Mouse (Mus musculus): Measurements from ENCODE around the gene Cast. TPM values are rescaled to one million over a fixed set of nuclear protein-coding genes. Genes with fewer than 3 reads are reported as not detected.

Gene Cast
- 54.0 and 63.1 TPM in 2 replicates for polyA plus RNA-seq (2014; fragmentation: Nextera tagmentation; extraction: Ambion mirVana)

- Histone ChIP-seq H3K4me1 (ENCODE audit: control insufficient read depth, insufficient read depth, low read length) (no peaks in the 10 kb centered on the region), H3K4me2 (peak within 1 kb of the TSS; percentile 87), H3K4me3 (ENCODE audit: low read depth, low read length) (peak within 1 kb of the TSS; percentile 84), H3K27ac (ENCODE audit: low read depth, low read length) (peak within 1 kb of the TSS; percentile 65), H3K9me3 (replicated peaks; ENCODE audit: control insufficient read depth, low read length) (no peaks in the 10 kb centered on the region), H3K36me3 (ENCODE audit: control insufficient read depth, insufficient read depth, low read length) (no peaks in the 10 kb centered on the region), H3K9ac (ENCODE audit: low read depth, low read length) (peak within 1 kb of the TSS; percentile 89), H3K27me3 (ENCODE audit: control insufficient read depth, insufficient read depth, low read length) (no peaks in the 10 kb centered on the region)
- 2% methylated on average over 34 of the region's 36 CpGs for WGBS (ENCODE audit: insufficient replicate concordance)
- ATAC-seq (replicated peaks; ENCODE audit: insufficient number of reproducible peaks, low FRiP score, low TSS enrichment): peak; percentile 88
Observed at GRCm38 (mm10) chr13:74808152-74808929, at the start of gene Cast. Gene Cast (minus strand): TSS chr13:74808810.

GRCm38 (mm10) chr13:74854338-74855047 lies 45.9 kb upstream of the Cast start:
- H3K4me1 ChIP-seq (ENCODE audit: control insufficient read depth, insufficient read depth, low read length): no peaks in the 10 kb centered on the region
- ATAC-seq (replicated peaks; ENCODE audit: insufficient number of reproducible peaks, low FRiP score, low TSS enrichment): no peak; the same call in 1 of the 2 replicates
- H3K4me2 ChIP-seq: no peak overlapping the region
- H3K9me3 ChIP-seq (replicated peaks; ENCODE audit: control insufficient read depth, low read length): no peaks in the 10 kb centered on the region
- no peaks in the 10 kb centered on the region for H3K36me3 ChIP-seq (ENCODE audit: control insufficient read depth, insufficient read depth, low read length)
- WGBS (ENCODE audit: insufficient replicate concordance): 6% methylated on average over 3 of the region's 3 CpGs
- no peak overlapping the region for H3K27ac ChIP-seq (ENCODE audit: low read depth, low read length)
- H3K9ac ChIP-seq (ENCODE audit: low read depth, low read length): no peak overlapping the region
- no peaks in the 10 kb centered on the region for H3K27me3 ChIP-seq (ENCODE audit: control insufficient read depth, insufficient read depth, low read length)
- H3K4me3 ChIP-seq (ENCODE audit: low read depth, low read length): no peak overlapping the region

- Histone ChIP-seq H3K27me3 (ENCODE audit: control insufficient read depth, insufficient read depth, low read length) (no peaks in the 10 kb centered on the region), H3K4me2 (no peak overlapping the region), H3K9ac (ENCODE audit: low read depth, low read length) (no peak overlapping the region), H3K27ac (ENCODE audit: low read depth, low read length) (no peak overlapping the region), H3K36me3 (ENCODE audit: control insufficient read depth, insufficient read depth, low read length) (no peaks in the 10 kb centered on the region), H3K4me1 (ENCODE audit: control insufficient read depth, insufficient read depth, low read length) (no peaks in the 10 kb centered on the region), H3K9me3 (replicated peaks; ENCODE audit: control insufficient read depth, low read length) (no peaks in the 10 kb centered on the region), H3K4me3 (ENCODE audit: low read depth, low read length) (no peak overlapping the region)
- WGBS (ENCODE audit: insufficient replicate concordance): 88% methylated on average over 2 of the region's 2 CpGs
- no peak for ATAC-seq (replicated peaks; ENCODE audit: insufficient number of reproducible peaks, low FRiP score, low TSS enrichment)
Observed at GRCm38 (mm10) chr13:74850823-74851222, 42.2 kb upstream of the Cast start.

- Histone ChIP-seq H3K36me3 (ENCODE audit: control insufficient read depth, insufficient read depth, low read length) (no peaks in the 10 kb centered on the region), H3K9me3 (replicated peaks; ENCODE audit: control insufficient read depth, low read length) (no peaks in the 10 kb centered on the region), H3K9ac (ENCODE audit: low read depth, low read length) (no peak overlapping the region), H3K4me1 (ENCODE audit: control insufficient read depth, insufficient read depth, low read length) (no peaks in the 10 kb centered on the region), H3K27me3 (ENCODE audit: control insufficient read depth, insufficient read depth, low read length) (no peaks in the 10 kb centered on the region), H3K27ac (ENCODE audit: low read depth, low read length) (no peak overlapping the region), H3K4me2 (no peak overlapping the region), H3K4me3 (ENCODE audit: low read depth, low read length) (no peak overlapping the region)
- 79% methylated on average over 1 of the region's 1 CpGs for WGBS (ENCODE audit: insufficient replicate concordance)
- no peak for ATAC-seq (replicated peaks; ENCODE audit: insufficient number of reproducible peaks, low FRiP score, low TSS enrichment)
Observed at GRCm38 (mm10) chr13:74845886-74846285, 37.3 kb upstream of the Cast start.

- no peaks in the 10 kb centered on the region for H3K27me3 ChIP-seq (ENCODE audit: control insufficient read depth, insufficient read depth, low read length)
- H3K9ac ChIP-seq (ENCODE audit: low read depth, low read length): no peak overlapping the region
- no peak overlapping the region for H3K4me3 ChIP-seq (ENCODE audit: low read depth, low read length)
- no peak for ATAC-seq (replicated peaks; ENCODE audit: insufficient number of reproducible peaks, low FRiP score, low TSS enrichment)
- no peaks in the 10 kb centered on the region for H3K9me3 ChIP-seq (replicated peaks; ENCODE audit: control insufficient read depth, low read length)
- no peaks in the 10 kb centered on the region for H3K36me3 ChIP-seq (ENCODE audit: control insufficient read depth, insufficient read depth, low read length)
- no peak overlapping the region for H3K4me2 ChIP-seq
- H3K4me1 ChIP-seq (ENCODE audit: control insufficient read depth, insufficient read depth, low read length): no peaks in the 10 kb centered on the region
- WGBS (ENCODE audit: insufficient replicate concordance): 74% methylated on average over 1 of the region's 1 CpGs
- H3K27ac ChIP-seq (ENCODE audit: low read depth, low read length): no peak overlapping the region
Observed at GRCm38 (mm10) chr13:74834543-74834942, 25.9 kb upstream of the Cast start.

- WGBS (ENCODE audit: insufficient replicate concordance): 71% methylated on average over 3 of the region's 3 CpGs
- no peaks in the 10 kb centered on the region for H3K27me3 ChIP-seq (ENCODE audit: control insufficient read depth, insufficient read depth, low read length)
- no peak overlapping the region for H3K9ac ChIP-seq (ENCODE audit: low read depth, low read length)
- no peak overlapping the region for H3K27ac ChIP-seq (ENCODE audit: low read depth, low read length)
- no peaks in the 10 kb centered on the region for H3K36me3 ChIP-seq (ENCODE audit: control insufficient read depth, insufficient read depth, low read length)
- H3K9me3 ChIP-seq (replicated peaks; ENCODE audit: control insufficient read depth, low read length): no peaks in the 10 kb centered on the region
- H3K4me3 ChIP-seq (ENCODE audit: low read depth, low read length): no peak overlapping the region
- H3K4me2 ChIP-seq: no peak overlapping the region
- no peaks in the 10 kb centered on the region for H3K4me1 ChIP-seq (ENCODE audit: control insufficient read depth, insufficient read depth, low read length)
- ATAC-seq (replicated peaks; ENCODE audit: insufficient number of reproducible peaks, low FRiP score, low TSS enrichment): no peak
Observed at GRCm38 (mm10) chr13:74822095-74822494, 13.5 kb upstream of the Cast start.

GRCm38 (mm10) chr13:74815753-74816152 lies 7.1 kb upstream of the Cast start:
- Histone ChIP-seq H3K4me1 (ENCODE audit: control insufficient read depth, insufficient read depth, low read length) (no peaks in the 10 kb centered on the region), H3K27ac (ENCODE audit: low read depth, low read length) (no peak overlapping the region), H3K9me3 (replicated peaks; ENCODE audit: control insufficient read depth, low read length) (no peaks in the 10 kb centered on the region), H3K9ac (ENCODE audit: low read depth, low read length) (no peak overlapping the region), H3K27me3 (ENCODE audit: control insufficient read depth, insufficient read depth, low read length) (no peaks in the 10 kb centered on the region), H3K4me3 (ENCODE audit: low read depth, low read length) (no peak overlapping the region), H3K4me2 (no peak overlapping the region), H3K36me3 (ENCODE audit: control insufficient read depth, insufficient read depth, low read length) (no peaks in the 10 kb centered on the region)
- WGBS (ENCODE audit: insufficient replicate concordance): 83% methylated on average over 1 of the region's 1 CpGs
- no peak for ATAC-seq (replicated peaks; ENCODE audit: insufficient number of reproducible peaks, low FRiP score, low TSS enrichment)

- Histone ChIP-seq H3K27ac (ENCODE audit: low read depth, low read length) (peak overlapping the region; percentile 65; the same call in 1 of the 2 replicates), H3K9ac (ENCODE audit: low read depth, low read length) (peak overlapping the region; percentile 89), H3K36me3 (ENCODE audit: control insufficient read depth, insufficient read depth, low read length) (no peaks in the 10 kb centered on the region), H3K4me1 (ENCODE audit: control insufficient read depth, insufficient read depth, low read length) (no peaks in the 10 kb centered on the region), H3K4me3 (ENCODE audit: low read depth, low read length) (peak overlapping the region; percentile 84), H3K27me3 (ENCODE audit: control insufficient read depth, insufficient read depth, low read length) (no peaks in the 10 kb centered on the region), H3K9me3 (replicated peaks; ENCODE audit: control insufficient read depth, low read length) (no peaks in the 10 kb centered on the region), H3K4me2 (peak overlapping the region; percentile 87)
- WGBS (ENCODE audit: insufficient replicate concordance): under 1% methylated on average over 31 of the region's 31 CpGs
- peak; percentile 96 for ATAC-seq (replicated peaks; ENCODE audit: insufficient number of reproducible peaks, low FRiP score, low TSS enrichment)
Observed at GRCm38 (mm10) chr13:74807446-74808151, 1.0 kb downstream of the Cast start.
